Mouse (Mus musculus) small intestine, adult 2 months (tissue): ENCODE measurements around the gene Atxn2.

Source experiments
- CTCF ChIP-seq: fragments of 200-500 bp; IDR thresholded peaks from 2 replicates; pipeline ENCODE4 v1.5.1; 2012; ENCODE audit warnings: low read depth, mild to moderate bottlenecking, control low read depth, inconsistent platforms, low read length, moderate library complexity, mixed read lengths; ENCODE audit not compliant: insufficient replicate concordance, insufficient read length; ENCODE audit errors: extremely low read depth
- POLR2A ChIP-seq: fragments of 200-500 bp; IDR thresholded peaks from 2 replicates; pipeline ENCODE4 v1.6.1; 2012; ENCODE audit warnings: low read depth, mild to moderate bottlenecking, control low read depth, inconsistent platforms, low read length, moderate library complexity

GRCm38 (mm10) chr5:121761459-121761858, 50.3 kb downstream of the Atxn2 start:
- TF ChIP-seq POLR2A (no peak), CTCF (no peak)
